Mouse (Mus musculus): ENCODE data around the gene Gm20422.

DNA sequence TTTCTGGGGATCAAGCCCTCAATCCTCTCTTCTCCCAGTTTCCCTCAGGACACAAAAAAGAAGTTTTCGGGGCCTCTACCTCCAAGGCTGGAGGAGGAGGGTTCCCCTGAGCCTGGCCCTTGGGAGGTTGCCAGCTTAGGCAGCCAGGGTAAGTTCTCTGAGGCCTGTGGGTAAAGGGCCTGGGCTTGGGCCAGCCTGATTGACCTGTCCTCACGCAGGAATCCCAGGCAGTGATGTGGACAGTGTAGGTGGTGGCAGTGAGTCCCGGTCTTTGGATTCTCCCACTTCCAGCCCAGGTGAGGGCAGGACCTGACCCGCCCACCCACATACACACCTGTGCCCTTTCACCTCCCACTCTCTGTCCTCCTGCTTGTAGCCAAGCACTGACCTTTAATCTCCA lies 40.7 kb upstream of the Gm20422 start:
- TF ChIP-seq ZNF384 (IDR thresholded peaks at IDR 0.05; ENCODE audit: low read depth, low read length), result no peak
- no peak for TF ChIP-seq CHD2 (IDR thresholded peaks at IDR 0.05; ENCODE audit: low read depth, low read length)
- no peak for TF ChIP-seq ZC3H11A (IDR thresholded peaks at IDR 0.05; ENCODE audit: borderline replicate concordance, low read depth, low read length)
- no peak for TF ChIP-seq HCFC1 (IDR thresholded peaks at IDR 0.05; ENCODE audit: borderline replicate concordance, insufficient read depth, low read length)
- TF ChIP-seq MAFK (IDR thresholded peaks at IDR 0.05; ENCODE audit: insufficient read depth, low read depth, low read length), result no peak

All from ES-E14 (cell line).